Mouse (Mus musculus): Measurements from ENCODE around the gene Prkab2.

DNA sequence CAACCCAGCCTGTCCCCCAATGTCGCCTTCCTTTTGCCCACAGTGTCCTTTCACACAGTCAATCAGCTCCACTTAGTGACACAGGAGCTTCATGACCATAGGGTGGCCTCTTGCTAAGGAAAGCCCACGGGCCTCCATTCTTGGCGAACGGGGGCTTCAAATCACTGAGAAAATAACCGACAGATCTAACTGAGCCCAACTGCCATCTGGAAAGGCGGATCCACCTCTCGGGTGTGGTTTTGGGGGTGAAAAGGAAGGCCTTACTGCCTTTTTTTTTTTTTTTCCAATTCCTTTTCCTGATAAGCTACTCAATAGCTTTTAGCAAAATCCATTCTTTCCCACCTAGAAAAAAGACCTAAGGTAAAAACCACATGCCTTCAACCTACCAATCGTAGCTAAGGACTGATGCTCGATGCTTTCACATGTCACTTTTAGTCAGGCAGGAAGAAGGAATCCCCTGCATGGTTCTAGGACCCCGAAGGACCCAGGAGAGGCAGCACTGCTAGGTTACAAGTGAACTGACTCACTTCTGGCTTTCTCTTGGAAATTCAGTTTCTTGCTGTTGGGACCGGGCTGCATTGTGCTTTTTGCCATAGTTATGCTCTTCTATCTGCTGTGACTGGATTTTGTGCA is 44.6 kb downstream of the Prkab2 start:
- TF ChIP-seq CTCF (IDR thresholded peaks at IDR 0.05; ENCODE audit: insufficient read depth, low read length) = no peak
- no peak for TF ChIP-seq POLR2A (IDR thresholded peaks at IDR 0.05; ENCODE audit: borderline replicate concordance, extremely low read depth, low read depth, low read length)

All from lung, adult 2 months (tissue).